Mouse (Mus musculus) thymus, postnatal 0 days (tissue): ENCODE data around the gene Colgalt2. TPM values are rescaled to one million over a fixed set of nuclear protein-coding genes. Genes with fewer than 3 reads are reported as not detected.
A peak's percentile ranks its signal among the peaks of the same experiment; 100 is the strongest.

Experiments used
- DNase-seq: peaks from one replicate; pipeline ENCODE4 v3.0.0-alpha.2; 2015; ENCODE audit warnings: low spot score
- polyA plus RNA-seq: library from polyadenylated mRNA; unstranded; fragments of >200 nt; fragmentation: Nextera tagmentation; extraction: Ambion mirVana; gene quantifications from 2 replicates; pipeline ENCODE4 v1.2.1, GENCODE M21; 2015

The Colgalt2 gene
- polyA plus RNA-seq, 1 experiment from 2014 or later: 1.2 TPM

DNA sequence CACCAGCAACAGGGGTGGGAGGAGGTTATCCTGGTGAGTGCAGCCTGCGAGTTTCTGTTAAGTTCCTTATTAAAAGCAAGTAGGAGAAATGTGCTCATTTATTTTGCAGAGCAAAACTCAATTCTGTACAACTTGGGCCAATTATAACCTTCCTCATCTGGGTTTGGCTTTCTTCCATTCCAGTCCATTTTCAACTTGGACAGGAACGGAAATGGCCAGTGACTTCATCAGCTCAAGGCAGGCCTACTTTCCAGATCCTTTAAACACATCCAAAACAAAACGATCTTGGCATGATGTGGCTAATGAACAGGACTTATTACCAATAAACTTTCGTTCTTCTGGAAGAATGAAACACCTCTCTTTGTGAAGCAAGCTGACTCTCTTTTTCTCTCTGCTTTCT lies 76.5 kb downstream of the Colgalt2 start:
- no peak for DNase-seq

GRCm38 (mm10) chr1:152490842-152491241 lies 91.2 kb downstream of the Colgalt2 start:
- DNase-seq: no peak

- no peak for DNase-seq
These were observed 92.6 kb downstream of the Colgalt2 start for GRCm38 (mm10) chr1:152492258-152492657.

- DNase-seq: no peak
These were observed 97.2 kb downstream of the Colgalt2 start for GRCm38 (mm10) chr1:152496831-152497230.

DNA sequence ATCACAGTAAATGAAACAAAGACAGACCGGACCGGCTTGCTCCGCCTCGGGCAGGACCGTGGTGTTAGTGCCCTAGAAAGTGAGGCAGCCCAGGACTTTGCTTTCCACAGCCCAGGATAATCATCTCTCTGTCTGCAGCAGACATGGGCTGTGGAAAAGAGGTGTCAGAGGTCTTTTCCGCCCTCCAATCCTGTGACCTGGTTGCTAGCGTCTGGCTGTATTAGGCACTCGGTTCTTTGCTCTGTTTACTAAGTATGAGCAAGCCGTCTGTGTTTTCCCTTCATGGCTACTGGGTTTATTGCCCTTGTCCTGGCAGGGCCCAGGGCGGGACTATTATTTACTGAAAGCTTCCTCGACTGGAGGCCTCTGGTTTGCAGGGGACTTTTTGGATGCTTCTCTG lies 98.0 kb downstream of the Colgalt2 start:
- DNase-seq: no peak

DNA sequence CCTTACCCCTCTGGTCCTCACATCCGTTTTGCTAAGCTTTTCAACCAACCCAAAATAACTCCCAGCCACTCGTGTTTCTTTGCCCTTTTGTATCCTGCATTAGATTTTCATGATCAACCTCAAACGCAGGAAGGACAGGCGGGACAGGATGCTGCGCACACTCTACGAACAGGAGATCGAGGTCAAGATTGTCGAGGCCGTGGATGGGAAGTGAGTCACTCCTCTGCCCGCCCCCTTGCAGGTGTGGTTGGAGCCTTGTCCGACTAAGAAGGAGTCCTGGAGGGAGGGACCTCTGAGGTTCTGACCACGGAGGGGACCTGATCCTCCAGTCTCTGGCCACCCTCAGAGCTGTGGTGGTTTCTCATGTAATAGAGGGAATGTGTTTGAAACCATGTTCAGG lies 100.2 kb downstream of the Colgalt2 start:
- DNase-seq: no peak

DNA sequence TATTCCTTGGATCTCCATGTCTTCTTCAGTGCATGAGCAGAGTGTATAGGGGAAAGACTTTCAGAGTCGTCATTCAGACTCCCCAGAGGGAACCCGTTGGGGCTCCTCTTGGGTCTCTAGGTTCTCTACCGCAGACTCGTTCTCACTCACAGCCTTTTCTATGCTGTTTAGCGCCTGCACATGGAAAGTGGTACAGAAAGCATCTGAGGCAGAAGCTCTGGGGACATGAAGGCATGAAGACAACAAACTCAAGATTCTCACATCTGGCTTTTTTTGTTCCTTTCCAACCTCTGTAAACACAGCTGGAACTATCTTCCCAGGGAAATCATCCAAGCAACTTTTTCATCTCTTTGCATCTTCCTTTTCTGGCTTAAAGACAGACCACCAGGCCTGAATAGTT lies 106.5 kb downstream of the Colgalt2 start:
- DNase-seq: no peak

GRCm38 (mm10) chr1:152506726-152507125 lies 107.1 kb downstream of the Colgalt2 start:
- DNase-seq: no peak

DNA sequence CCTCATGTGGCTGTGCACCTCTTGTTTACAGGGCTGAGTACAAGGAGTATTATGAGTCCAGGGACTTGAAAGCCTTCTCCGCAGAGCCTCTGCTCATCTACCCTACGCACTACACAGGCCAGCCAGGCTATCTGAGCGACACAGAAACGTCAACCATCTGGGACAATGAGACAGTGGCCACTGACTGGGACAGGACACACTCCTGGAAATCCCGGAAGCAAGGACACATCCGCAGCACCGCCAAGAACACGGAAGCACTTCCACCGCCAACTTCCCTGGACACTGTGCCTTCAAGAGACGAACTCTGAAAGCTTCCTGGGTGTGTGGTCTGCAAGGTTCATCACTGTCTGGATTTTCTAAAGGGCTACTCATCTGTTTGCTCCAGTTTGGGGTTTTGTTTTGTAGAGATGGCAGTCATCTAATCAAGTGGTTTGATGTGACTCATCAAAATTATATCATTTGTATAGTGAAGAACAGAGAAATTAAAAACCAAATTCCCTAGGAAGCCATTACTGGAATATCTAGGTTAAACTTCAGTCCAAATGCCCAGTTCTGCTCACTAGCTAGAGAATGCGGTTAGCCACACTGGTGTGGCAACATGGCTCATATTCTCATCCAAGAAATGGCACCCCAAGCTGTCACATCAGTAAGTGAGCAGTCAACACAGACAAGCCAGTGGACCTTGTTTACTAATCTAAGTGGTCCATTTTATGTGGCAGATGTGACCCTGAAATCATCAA lies 109.0 kb downstream of the Colgalt2 start:
- no peak for DNase-seq

- peak; percentile 69 for DNase-seq
These were observed 111.6 kb downstream of the Colgalt2 start for GRCm38 (mm10) chr1:152511237-152511636.

- no peak for DNase-seq
These were observed 114.6 kb downstream of the Colgalt2 start for GRCm38 (mm10) chr1:152514256-152514655.

DNA sequence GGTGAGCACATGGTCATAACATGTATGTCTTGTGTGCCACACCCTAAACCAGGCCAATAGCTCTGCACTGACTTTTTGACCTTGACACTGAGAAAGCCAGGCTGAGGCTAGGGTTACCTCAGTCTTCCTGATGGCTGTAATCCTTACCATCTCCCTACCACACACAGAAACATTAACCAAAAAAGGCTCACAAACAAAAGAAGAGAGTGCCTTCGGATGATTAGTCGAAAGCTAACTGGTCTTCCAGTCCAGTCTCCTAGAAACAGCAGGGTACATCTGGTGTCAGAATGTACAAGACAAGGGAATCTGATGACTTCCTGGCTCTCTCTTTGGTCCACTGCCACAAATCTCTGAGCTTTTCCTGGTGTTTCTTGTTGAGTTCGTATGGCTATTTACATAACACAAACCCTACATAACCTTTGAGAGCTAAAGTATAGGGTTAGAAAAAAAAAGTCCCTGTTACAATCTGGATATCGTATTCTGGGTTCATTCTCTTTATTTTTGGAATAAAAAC lies 117.5 kb downstream of the Colgalt2 start:
- DNase-seq: no peak

- DNase-seq: no peak
These were observed 119.3 kb downstream of the Colgalt2 start for GRCm38 (mm10) chr1:152518971-152519370.

DNA sequence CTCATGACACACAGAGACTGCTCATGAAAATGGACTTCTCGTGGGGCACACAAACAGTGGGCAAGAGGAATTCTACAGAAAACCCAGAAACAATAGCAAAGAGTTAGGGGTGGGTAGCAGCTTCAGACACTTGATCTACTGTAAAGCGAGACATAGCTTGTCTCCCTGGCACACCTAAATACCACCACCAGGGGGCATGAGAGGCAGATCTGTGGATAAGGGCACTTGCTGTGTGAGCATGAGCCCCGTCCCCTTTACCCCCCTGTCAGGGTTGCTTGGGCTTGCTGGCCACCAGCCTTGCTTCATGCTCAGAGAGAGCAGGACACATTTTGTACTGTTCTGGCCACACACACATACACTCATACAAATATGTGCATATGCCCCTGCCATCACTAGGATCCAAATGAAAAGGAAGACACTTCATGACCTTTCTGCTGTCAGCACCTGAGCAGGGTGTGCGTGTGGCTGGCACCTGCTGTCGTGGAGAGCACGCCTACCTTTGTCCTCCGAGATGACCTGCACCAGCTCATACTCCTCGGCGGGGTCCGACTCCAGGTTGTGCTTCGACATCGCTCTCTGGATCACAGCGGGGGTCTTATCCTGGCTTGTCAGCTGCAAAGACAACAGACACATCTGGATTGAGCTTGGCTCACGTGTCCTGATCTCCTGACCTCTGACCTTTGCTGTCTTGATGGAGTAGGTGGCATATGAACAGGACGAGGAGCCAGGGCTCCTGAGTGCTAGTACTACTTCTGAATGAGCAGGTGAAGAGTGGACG lies 121.4 kb downstream of the Colgalt2 start:
- DNase-seq: peak; percentile 64

DNA sequence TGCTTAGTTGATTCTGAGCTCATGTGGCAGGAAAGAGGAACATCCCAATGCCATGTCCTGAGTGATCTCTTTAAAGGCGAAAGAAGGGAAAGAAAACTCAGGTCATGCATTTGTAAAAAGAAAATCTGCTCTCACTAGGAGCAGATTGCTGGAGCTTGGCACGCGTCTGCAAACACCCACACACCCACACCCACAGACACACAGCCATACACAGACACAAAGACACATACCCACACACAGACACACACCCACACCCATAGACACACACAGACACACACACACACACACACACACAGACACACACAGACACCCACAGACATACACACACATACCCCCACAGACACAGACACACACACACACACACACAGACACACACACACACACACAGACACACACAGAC lies 122.6 kb downstream of the Colgalt2 start:
- no peak for DNase-seq

DNA sequence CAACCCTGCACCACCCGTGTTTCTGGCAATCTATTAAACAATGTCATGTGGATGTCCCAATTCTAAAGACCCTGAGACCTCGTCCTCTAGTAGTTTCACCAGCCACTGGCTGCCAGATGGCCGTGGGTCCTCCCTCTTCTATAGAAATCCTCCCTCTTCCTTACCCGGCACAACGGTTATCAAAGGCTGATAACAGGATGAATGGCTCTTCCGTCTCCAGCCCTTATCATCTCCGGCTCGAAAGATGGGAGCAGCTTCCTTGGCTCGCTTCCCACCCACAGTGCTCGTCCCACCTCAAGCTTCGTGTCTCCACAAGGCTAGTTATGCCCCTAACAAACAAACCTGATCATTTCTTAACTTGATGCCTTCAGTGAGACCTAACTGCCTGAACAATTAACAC lies 123.7 kb downstream of the Colgalt2 start:
- DNase-seq: no peak

DNA sequence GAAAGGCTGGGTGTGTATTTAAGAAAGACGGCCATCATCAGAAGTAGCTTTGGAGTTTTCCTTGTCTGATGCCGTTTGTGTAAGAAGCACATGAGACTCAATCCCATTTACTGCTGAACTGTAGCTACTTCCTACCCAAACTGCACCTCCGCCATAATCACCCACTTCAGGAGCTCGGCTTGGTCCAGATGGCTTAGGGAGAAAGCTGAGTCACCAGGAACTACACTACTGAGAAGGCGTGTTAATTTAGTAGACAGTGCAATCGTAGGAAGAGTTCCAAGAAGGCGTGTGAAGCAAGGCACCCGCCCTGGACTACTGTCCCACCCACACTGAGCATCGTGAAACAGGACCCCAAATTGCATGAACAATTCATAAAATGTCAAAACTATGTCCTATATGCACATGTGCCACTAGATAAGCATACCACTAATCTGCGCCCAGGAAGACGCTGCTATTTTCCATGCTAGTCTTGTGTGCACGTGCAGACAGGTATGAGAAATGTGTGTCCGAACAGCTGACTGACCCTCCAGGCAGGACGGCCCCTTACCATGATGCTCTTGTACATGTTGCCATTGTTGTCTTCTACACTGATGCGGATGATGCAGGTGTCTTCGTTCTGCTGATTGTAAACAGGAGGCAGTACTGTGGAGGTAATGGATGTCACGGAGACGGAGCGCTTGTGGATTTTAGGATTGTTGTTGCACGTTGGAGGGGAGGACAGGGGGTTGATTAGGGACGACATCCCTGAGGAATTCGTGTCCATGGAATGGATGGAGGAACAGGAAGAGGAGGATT lies 124.7 kb downstream of the Colgalt2 start:
- DNase-seq: no peak

DNA sequence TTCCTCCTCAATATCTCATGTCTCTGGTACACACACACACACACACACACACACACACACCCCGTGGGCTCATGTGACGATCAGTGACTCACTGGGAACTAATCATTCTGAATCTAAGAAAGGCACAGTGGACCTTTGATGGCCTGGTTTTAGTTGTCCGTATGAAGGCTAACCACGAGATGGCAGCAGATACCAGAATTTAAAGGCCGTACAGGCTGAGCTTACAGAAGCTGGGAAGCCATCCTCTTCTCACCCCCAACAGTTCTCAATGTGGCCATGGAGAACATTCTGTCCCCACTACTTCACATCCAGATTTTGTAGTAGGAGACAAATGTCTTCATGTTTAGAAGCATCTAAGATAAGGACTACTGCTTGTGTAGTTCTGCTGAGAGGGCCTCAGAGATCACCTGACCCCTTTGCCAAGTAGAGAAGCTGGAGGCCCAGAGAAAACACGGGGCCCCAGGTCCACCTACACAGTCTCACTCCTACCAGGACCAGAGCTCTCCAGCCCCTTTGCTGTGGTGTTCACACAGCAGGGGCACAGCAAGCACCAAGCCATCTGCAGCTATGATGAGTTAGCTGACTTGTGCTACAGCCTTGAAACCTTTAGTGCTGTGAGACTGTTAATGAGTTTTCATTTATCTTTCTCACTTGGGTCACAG lies 125.5 kb downstream of the Colgalt2 start:
- peak; percentile 76 for DNase-seq

DNA sequence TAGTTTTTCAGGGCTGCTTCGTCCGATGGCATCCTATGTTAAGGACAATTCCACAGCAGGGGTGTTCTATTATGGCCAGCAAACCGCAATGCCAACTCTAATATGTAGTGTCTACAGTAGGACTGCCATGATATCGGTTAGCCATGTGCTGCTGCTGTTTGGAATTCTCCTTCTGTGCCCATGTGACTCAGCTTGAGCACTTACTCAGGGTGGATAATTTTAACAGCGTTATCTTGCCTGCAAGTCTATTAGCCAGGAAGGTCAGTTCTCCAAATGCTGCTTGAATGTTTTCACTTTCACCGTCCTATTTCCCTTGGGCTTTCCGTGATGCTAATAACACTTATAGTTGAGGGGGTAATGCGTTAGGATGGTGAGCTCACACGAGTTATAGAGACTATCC lies 126.5 kb downstream of the Colgalt2 start:
- DNase-seq: no peak

- no peak for DNase-seq
These were observed 128.6 kb downstream of the Colgalt2 start for GRCm38 (mm10) chr1:152528214-152528613.

DNA sequence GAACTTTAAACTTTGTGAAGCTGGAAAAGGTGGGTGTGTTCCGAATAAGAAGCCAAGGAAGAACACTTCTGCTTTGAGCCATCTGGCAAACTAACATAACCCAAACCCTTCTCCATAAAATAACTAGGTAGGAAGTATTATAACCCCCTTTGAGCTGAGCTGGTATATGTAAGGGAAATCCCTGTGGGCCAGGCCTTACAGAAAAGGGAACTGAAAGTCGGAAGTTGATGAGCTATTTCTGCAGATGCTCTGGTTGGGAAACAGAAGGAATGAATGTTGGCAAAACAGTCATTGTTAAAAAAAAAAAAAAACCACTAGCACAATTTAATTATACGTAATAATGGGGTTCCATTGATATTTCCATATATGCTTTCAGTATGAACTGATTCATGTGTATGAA lies 129.1 kb downstream of the Colgalt2 start:
- DNase-seq: no peak
